Mouse (Mus musculus): ENCODE measurements around the gene Vps29.

DNA sequence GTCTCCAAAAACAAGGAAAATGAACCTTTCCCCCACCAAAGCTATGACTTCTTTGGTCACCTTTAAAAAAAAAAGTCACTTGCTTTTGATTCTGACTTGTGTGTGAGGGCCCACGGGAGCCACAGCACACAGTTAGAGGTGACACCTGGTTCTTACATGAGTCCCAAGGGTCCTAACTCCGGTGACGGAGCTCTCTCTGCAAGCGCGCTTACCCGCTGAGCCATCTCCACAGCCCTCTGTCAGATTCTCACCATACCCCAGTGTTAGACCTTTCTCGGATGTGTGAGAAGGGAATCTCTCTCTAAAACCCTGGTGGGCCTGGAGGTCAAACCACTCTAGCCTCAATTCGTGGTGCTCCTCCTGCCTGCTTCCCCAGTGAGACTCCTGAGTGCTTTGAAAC is 43.3 kb downstream of the Vps29 start:
- no peak for TF ChIP-seq CTCF (IDR thresholded peaks at IDR 0.05; ENCODE audit: low read depth)
- TF ChIP-seq EP300 (IDR thresholded peaks at IDR 0.05; ENCODE audit: low read depth) = no peak
